Mouse (Mus musculus) erythroblast, embryonic 14.5 days (primary cell): ENCODE measurements around the gene Pde3a.

ENCODE experiments used
- GATA1 ChIP-seq: IDR thresholded peaks from 2 replicates; pipeline ENCODE4 v1.6.1; 2012; ENCODE audit warnings: low read length, inconsistent platforms, mixed read lengths
- TAL1 ChIP-seq: IDR thresholded peaks from 3 replicates; pipeline ENCODE4 v1.6.1; 2012; ENCODE audit warnings: low read length, inconsistent platforms, mixed read lengths

DNA sequence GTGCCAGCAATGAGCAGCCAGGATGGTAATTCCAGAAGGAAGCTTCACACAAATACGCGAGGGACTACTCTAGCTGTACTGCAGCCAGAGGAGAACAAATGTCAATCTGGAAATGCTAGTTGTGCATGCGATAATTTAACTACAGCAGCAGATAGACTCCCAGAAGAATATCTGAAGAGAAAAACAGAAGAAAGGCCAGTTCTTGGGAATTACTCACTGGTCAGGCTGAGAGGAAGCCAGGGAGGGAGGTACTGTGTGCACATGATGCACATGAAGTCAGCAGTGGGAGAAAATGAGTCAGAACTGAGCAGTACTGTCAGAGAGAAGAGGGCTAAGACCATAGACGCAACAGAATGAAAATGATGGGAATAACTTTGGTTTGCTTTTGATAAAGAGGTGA, 159.7 kb downstream of the Pde3a start:
- no peak for TF ChIP-seq GATA1
- no peak for TF ChIP-seq TAL1
